Mouse (Mus musculus) thymus, postnatal 36 days (tissue): ENCODE measurements around the gene Gpr152.

Experiments used
- DNase-seq, 2 experiments: peaks; one replicate each; pipeline ENCODE4 v3.0.0; 2022; ENCODE audit warnings: mixed read lengths in 2 of 2

The Gpr152 gene

GRCm38 (mm10) chr19:4180411-4180810, 40.8 kb downstream of the Gpr152 start:
- no peak for DNase-seq

- no peak for DNase-seq
Observed at GRCm38 (mm10) chr19:4181892-4182291, 42.3 kb downstream of the Gpr152 start.

- DNase-seq: no peak
Observed at GRCm38 (mm10) chr19:4183689-4184088, 44.1 kb downstream of the Gpr152 start.

GRCm38 (mm10) chr19:4184976-4185975, 45.7 kb downstream of the Gpr152 start:
- DNase-seq: peak; percentile 84 to 88

- no peak for DNase-seq
Observed at GRCm38 (mm10) chr19:4187303-4187702, 47.7 kb downstream of the Gpr152 start.

- peak; percentile 47 to 62 for DNase-seq
Observed at GRCm38 (mm10) chr19:4189051-4189620, 49.5 kb downstream of the Gpr152 start.

- peak; percentile 88 to 96 for DNase-seq
Observed at GRCm38 (mm10) chr19:4190831-4191334, 51.3 kb downstream of the Gpr152 start, which contains the start of gene Tbc1d10c. Gene Tbc1d10c (minus strand): TSS chr19:4191284.

GRCm38 (mm10) chr19:4191528-4192250, 52.1 kb downstream of the Gpr152 start, which contains the start of gene Ppp1ca:
Gene Ppp1ca (plus strand): TSS chr19:4192065.
- peak; percentile 97 to 99 for DNase-seq

- no peak for DNase-seq
Observed at GRCm38 (mm10) chr19:4192251-4192985, 52.8 kb downstream of the Gpr152 start.

GRCm38 (mm10) chr19:4193129-4193528, 53.5 kb downstream of the Gpr152 start:
- peak in 1 of 2 experiments; percentile 24 for DNase-seq

- peak in 1 of 2 experiments; percentile 19 for DNase-seq
Observed at GRCm38 (mm10) chr19:4194021-4194724, 54.6 kb downstream of the Gpr152 start.

- no peak for DNase-seq
Observed at GRCm38 (mm10) chr19:4194776-4195650, 55.4 kb downstream of the Gpr152 start.
